Mouse (Mus musculus) kidney, postnatal 4 days (tissue): ENCODE measurements around the gene Cfap161.

Experiments used
- DNase-seq, 2 experiments: peaks; one replicate each; pipeline ENCODE4 v3.0.0; 2021; ENCODE audit warnings: mixed read lengths in 2 of 2

The Cfap161 gene

GRCm38 (mm10) chr7:83802007-83802406, 7.3 kb upstream of the Cfap161 start:
- no peak for DNase-seq

- DNase-seq, result no peak
These were observed 6.8 kb upstream of the Cfap161 start for GRCm38 (mm10) chr7:83801483-83801875.

- DNase-seq, result no peak
These were observed 6.1 kb upstream of the Cfap161 start for GRCm38 (mm10) chr7:83800561-83801482.

- no peak for DNase-seq
These were observed 5.4 kb upstream of the Cfap161 start for GRCm38 (mm10) chr7:83800071-83800470.

- no peak for DNase-seq
These were observed 3.3 kb upstream of the Cfap161 start for GRCm38 (mm10) chr7:83798004-83798403.

- no peak for DNase-seq
These were observed 1.5 kb upstream of the Cfap161 start for GRCm38 (mm10) chr7:83796177-83796576.

- no peak for DNase-seq
These were observed 535 bp downstream of the Cfap161 start for GRCm38 (mm10) chr7:83794006-83794683.

GRCm38 (mm10) chr7:83780881-83781280, 13.8 kb downstream of the Cfap161 start:
- no peak for DNase-seq

- no peak for DNase-seq
These were observed 14.7 kb downstream of the Cfap161 start for GRCm38 (mm10) chr7:83780026-83780425.

- no peak for DNase-seq
These were observed 15.7 kb downstream of the Cfap161 start for GRCm38 (mm10) chr7:83779028-83779427.

- no peak for DNase-seq
These were observed 16.2 kb downstream of the Cfap161 start for GRCm38 (mm10) chr7:83778516-83778915.

GRCm38 (mm10) chr7:83774721-83775120, 20.0 kb downstream of the Cfap161 start:
- peak; percentile 21 to 27 for DNase-seq

- DNase-seq, result no peak
These were observed 31.0 kb downstream of the Cfap161 start for GRCm38 (mm10) chr7:83763674-83764073.

- no peak for DNase-seq
These were observed 32.3 kb downstream of the Cfap161 start for GRCm38 (mm10) chr7:83762336-83762735.

GRCm38 (mm10) chr7:83751055-83751454, 43.6 kb downstream of the Cfap161 start:
- no peak for DNase-seq

- no peak for DNase-seq
These were observed 46.3 kb downstream of the Cfap161 start for GRCm38 (mm10) chr7:83748405-83748804.

GRCm38 (mm10) chr7:83746107-83746687, 48.5 kb downstream of the Cfap161 start:
- DNase-seq, result no peak

GRCm38 (mm10) chr7:83745413-83746106, 49.1 kb downstream of the Cfap161 start, which contains the start of gene Il16:
Gene Il16 (minus strand): TSS chr7:83745726.
- peak in 1 of 2 experiments; percentile 6 for DNase-seq

- DNase-seq, result no peak
These were observed 49.6 kb downstream of the Cfap161 start for GRCm38 (mm10) chr7:83745065-83745412.

- no peak for DNase-seq
These were observed 50.4 kb downstream of the Cfap161 start for GRCm38 (mm10) chr7:83744250-83744649.

GRCm38 (mm10) chr7:83742690-83743089, 52.0 kb downstream of the Cfap161 start:
- DNase-seq, result no peak

- DNase-seq, result no peak
These were observed 52.7 kb downstream of the Cfap161 start for GRCm38 (mm10) chr7:83742026-83742425.
